7 mouse cellular contexts compared by ENCODE assay signal in the genomic region with DNA sequence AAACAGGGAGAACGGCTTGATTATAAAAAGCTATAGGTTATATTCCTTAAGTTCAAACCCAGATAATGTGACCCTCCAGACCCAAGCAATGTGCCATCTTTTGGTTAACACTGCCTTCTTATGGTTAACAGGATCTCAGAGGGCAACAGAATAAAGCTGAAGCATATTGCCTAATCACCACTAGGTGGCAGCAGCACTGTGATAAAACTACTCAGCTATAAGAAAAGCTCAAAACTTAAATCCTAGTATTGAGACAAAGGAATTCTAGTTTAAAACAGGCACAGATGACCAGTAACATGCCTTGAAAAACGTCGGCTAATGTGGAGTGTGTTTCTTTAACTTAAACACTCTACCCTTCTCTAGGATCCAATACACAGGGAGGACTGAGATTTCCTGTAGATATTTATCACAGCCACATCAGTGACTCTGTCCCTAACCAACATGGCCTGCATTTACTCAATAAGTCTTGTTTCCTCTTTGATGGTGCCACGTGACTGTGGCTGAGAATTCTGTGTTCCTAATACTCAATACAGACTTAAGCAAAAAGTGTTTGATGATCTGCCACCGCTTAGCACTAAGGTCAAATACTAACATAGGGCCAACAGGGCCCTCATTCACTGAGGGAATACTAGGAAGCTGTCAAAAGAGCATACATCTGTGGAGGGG. TPM values are rescaled to one million over a fixed set of nuclear protein-coding genes. Genes with fewer than 3 reads are reported as not detected.
A peak's percentile ranks its signal among the peaks of the same experiment; 100 is the strongest.
DNase-seq lines count a peak whose midpoint lies in the region; ATAC-seq and TF ChIP-seq lines count a peak whose summit lies in the region.

No protein-coding gene starts in this region.

- peak; percentile 27 to 43 for DNase-seq in left cerebral cortex, adult 18-20 months (ENCODE audit: low spot score in 2 of 2)
- DNase-seq in left cerebral cortex, adult 8-10 months (ENCODE audit: low spot score in 2 of 2) = no peak
- peak; percentile 80 for DNase-seq in ZHBTc4 (ENCODE audit: low read depth, low spot score)

- no peak for ATAC-seq in heart, embryonic 15.5 days (replicated peaks; ENCODE audit: insufficient number of reproducible peaks, insufficient read depth, low FRiP score, low read depth)
- no peak for ATAC-seq in lung, embryonic 15.5 days (ENCODE audit: borderline replicate concordance, extremely low read depth, low FRiP score, low TSS enrichment)
- ATAC-seq in intestine, embryonic 15.5 days = no peak

- TF ChIP-seq CTCF in E14TG2a.4 (conservative IDR thresholded peaks at IDR 0.05; ENCODE audit: low read length) = peak; percentile 84

- no peak overlapping the region for H3K4me3 ChIP-seq in E14TG2a.4 (replicated peaks; ENCODE audit: low read length)
- H3K4me3 ChIP-seq in heart, embryonic 15.5 days = no peak overlapping the region
- no peak overlapping the region for H3K4me3 ChIP-seq in lung, embryonic 15.5 days
- no peak overlapping the region for H3K4me3 ChIP-seq in intestine, embryonic 15.5 days (replicated peaks)

- peak overlapping the region; percentile 7; the same call in 1 of the 2 replicates for H3K27ac ChIP-seq in heart, embryonic 15.5 days
- H3K27ac ChIP-seq in lung, embryonic 15.5 days = peak overlapping the region; percentile 39
- no peak overlapping the region for H3K27ac ChIP-seq in intestine, embryonic 15.5 days

- H3K4me1 ChIP-seq in E14TG2a.4 (replicated peaks; ENCODE audit: low read depth, low read length) = peaks cover 31% of the 10 kb centered on the region
- H3K4me1 ChIP-seq in heart, embryonic 15.5 days (replicated peaks) = peaks cover 21% of the 10 kb centered on the region
- H3K4me1 ChIP-seq in lung, embryonic 15.5 days = peaks cover 12% of the 10 kb centered on the region
- peaks cover 4% of the 10 kb centered on the region; the same call in 1 of the 2 replicates for H3K4me1 ChIP-seq in intestine, embryonic 15.5 days (replicated peaks)

- peaks cover 18% of the 10 kb centered on the region for H3K36me3 ChIP-seq in E14TG2a.4 (ENCODE audit: insufficient read depth, low read length)
- no peaks in the 10 kb centered on the region for H3K36me3 ChIP-seq in heart, embryonic 15.5 days
- H3K36me3 ChIP-seq in lung, embryonic 15.5 days = peaks cover 11% of the 10 kb centered on the region; the same call in 1 of the 2 replicates
- H3K36me3 ChIP-seq in intestine, embryonic 15.5 days = no peaks in the 10 kb centered on the region

- H3K27me3 ChIP-seq in E14TG2a.4 (ENCODE audit: insufficient read depth, low read length) = no peaks in the 10 kb centered on the region
- H3K27me3 ChIP-seq in heart, embryonic 15.5 days = no peaks in the 10 kb centered on the region
- H3K27me3 ChIP-seq in lung, embryonic 15.5 days = no peaks in the 10 kb centered on the region
- no peaks in the 10 kb centered on the region for H3K27me3 ChIP-seq in intestine, embryonic 15.5 days (replicated peaks)

- H3K4me2 ChIP-seq in heart, embryonic 15.5 days = no peak overlapping the region
- H3K4me2 ChIP-seq in lung, embryonic 15.5 days = no peak overlapping the region
- no peak overlapping the region for H3K4me2 ChIP-seq in intestine, embryonic 15.5 days (replicated peaks)

- no peak overlapping the region for H3K9ac ChIP-seq in heart, embryonic 15.5 days
- H3K9ac ChIP-seq in lung, embryonic 15.5 days = no peak overlapping the region
- no peak overlapping the region for H3K9ac ChIP-seq in intestine, embryonic 15.5 days

- H3K9me3 ChIP-seq in E14TG2a.4 (ENCODE audit: low read length) = no peaks in the 10 kb centered on the region
- no peaks in the 10 kb centered on the region for H3K9me3 ChIP-seq in heart, embryonic 15.5 days (replicated peaks)
- no peaks in the 10 kb centered on the region for H3K9me3 ChIP-seq in lung, embryonic 15.5 days
- H3K9me3 ChIP-seq in intestine, embryonic 15.5 days = no peaks in the 10 kb centered on the region

- WGBS in heart, embryonic 15.5 days = 27% methylated on average over 5 of the region's 5 CpGs
- WGBS in lung, embryonic 15.5 days = 33% methylated on average over 5 of the region's 5 CpGs
- WGBS in intestine, embryonic 15.5 days = 31% methylated on average over 5 of the region's 5 CpGs

RNA-seq across cellular contexts. Expression of a gene that starts 3.8 kb away (rescaled TPM):
- 100 to 1,000 TPM; 107 to 112 TPM for total RNA-seq in left cerebral cortex, adult 18-20 months (2021)
- 100 to 1,000 TPM; 113 to 133 (median 120) TPM for total RNA-seq in left cerebral cortex, adult 8-10 months (2022)
- polyA plus RNA-seq in heart, embryonic 15.5 days (2015; fragmentation: Nextera tagmentation; extraction: Ambion mirVana) = 216 and 286 TPM in 2 replicates
- 166 and 183 TPM in 2 replicates for polyA plus RNA-seq in lung, embryonic 15.5 days (2015; fragmentation: Nextera tagmentation; extraction: Ambion mirVana)
- polyA plus RNA-seq in intestine, embryonic 15.5 days (2015; fragmentation: Nextera tagmentation; extraction: Ambion mirVana) = 194 and 206 TPM in 2 replicates

RNA-seq across cellular contexts. Expression of a gene that starts 4.0 kb away (rescaled TPM):
- total RNA-seq in left cerebral cortex, adult 18-20 months (2021) = 10 to 100 TPM; 31.3 to 32.5 TPM
- 10 to 100 TPM; 29.6 to 40.8 (median 32.6) TPM for total RNA-seq in left cerebral cortex, adult 8-10 months (2022)
- polyA plus RNA-seq in heart, embryonic 15.5 days (2015; fragmentation: Nextera tagmentation; extraction: Ambion mirVana) = 49.5 and 50.2 TPM in 2 replicates
- polyA plus RNA-seq in lung, embryonic 15.5 days (2015; fragmentation: Nextera tagmentation; extraction: Ambion mirVana) = 49.9 and 59.8 TPM in 2 replicates
- 42.0 and 47.7 TPM in 2 replicates for polyA plus RNA-seq in intestine, embryonic 15.5 days (2015; fragmentation: Nextera tagmentation; extraction: Ambion mirVana)

Comparison
In these comparisons a context has a peak if more than half of its experiments do, and no peak if none do; other contexts are left out.
1. DNase-seq: peak in left cerebral cortex, adult 18-20 months (2 of 2) and ZHBTc4 (single experiment); none in left cerebral cortex, adult 8-10 months (0 of 2).